Mouse (Mus musculus) testis, adult 2 months (tissue): ENCODE measurements around the gene Asic2.

ENCODE experiments used
- CTCF ChIP-seq: fragments of 200-500 bp; IDR thresholded peaks from 2 replicates; pipeline ENCODE4 v1.5.1; 2012; ENCODE audit warnings: low read depth, mild to moderate bottlenecking, inconsistent platforms, low read length, moderate library complexity; ENCODE audit not compliant: control insufficient read depth, insufficient read depth, insufficient replicate concordance
- POLR2A ChIP-seq: fragments of 200-500 bp; IDR thresholded peaks from 2 replicates; pipeline ENCODE4 v1.6.1; 2012; ENCODE audit warnings: low read depth, mild to moderate bottlenecking, inconsistent platforms, low read length, moderate library complexity; ENCODE audit not compliant: control insufficient read depth

DNA sequence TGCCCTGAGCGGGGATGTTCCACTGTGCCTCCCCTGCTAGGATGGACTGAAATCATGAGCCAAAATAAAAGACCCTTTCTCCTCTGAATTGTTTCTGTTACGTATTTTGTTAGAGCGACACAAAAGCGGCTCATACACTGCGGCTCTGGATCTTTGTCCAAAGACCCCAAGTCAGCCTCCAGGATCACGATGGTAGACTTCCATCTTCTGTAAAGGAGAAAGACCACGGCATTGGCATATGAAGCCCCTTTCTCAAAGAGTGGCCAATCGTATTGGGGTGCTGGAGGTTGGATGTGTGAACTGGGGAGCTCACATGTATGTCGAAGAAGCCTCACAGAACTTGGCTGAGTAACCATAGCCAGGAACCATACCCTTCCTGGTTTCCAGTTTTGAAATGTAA, 911.5 kb downstream of the Asic2 start:
- no peak for TF ChIP-seq CTCF
- TF ChIP-seq POLR2A, result no peak
